Mouse (Mus musculus): Measurements from ENCODE around the gene Itm2b. TPM values are rescaled to one million over a fixed set of nuclear protein-coding genes. Genes with fewer than 3 reads are reported as not detected.

Gene Itm2b
- polyA plus RNA-seq, 1 experiment from 2014 or later = 226 TPM

DNA sequence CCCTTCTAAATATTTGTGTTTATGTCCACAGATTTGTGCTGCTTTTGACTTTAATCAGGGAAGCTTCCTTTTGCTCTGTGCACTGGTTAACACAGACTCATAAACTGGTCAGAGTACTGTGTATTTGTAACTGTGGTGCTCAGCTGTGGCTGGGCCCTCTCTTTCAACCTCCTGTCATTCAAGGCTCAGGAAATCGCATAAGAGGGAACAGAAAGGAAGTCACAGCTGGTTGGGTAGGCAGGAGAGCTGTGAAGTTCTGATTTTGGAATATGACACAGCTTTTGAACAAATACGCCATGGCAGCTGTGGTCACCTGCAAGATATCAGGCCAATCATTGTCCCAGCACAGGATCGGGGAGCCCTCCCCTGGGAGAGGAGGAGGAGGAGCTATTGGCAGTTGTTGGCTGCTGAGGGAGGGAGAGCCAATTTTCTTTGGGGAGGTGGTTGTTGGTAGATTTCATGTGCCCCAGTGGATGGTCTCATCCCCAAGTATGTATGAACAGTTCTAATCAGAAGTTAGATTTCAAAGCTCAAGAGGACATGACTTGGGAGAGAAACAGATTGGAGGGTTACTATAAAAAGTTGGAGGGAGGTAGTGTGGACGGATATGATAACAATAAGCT, 23.2 kb upstream of the Itm2b start:
- WGBS = 85% methylated on average over 4 of the region's 4 CpGs
- Histone ChIP-seq H3K4me1 (no peaks in the 10 kb centered on the region), H3K9me3 (replicated peaks) (no peaks in the 10 kb centered on the region), H3K27me3 (ENCODE audit: low read depth, poor library complexity, severe bottlenecking) (no peaks in the 10 kb centered on the region), H3K36me3 (no peaks in the 10 kb centered on the region), H3K27ac (replicated peaks) (no peak overlapping the region), H3K4me3 (no peak overlapping the region)
- DNase-seq (ENCODE audit: low spot score) = no peak

DNA sequence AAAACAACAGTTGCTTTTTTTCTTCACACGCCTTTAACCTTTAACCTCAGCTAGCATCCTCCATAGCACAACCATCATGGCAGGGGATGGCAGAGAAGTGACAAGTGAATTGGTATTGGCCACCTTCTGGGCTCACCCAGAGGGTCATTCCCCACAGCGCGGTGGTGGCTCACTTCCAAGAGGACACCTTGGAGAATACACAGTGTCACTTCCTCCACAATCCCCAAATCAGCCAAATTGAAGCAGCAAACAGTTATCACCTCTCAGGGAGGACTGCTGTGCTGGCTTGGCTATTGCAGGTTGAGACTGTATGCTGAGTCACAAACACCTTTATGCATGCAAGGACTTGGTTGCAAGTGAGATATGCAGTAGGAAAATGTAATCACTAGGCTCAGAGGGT, 18.9 kb upstream of the Itm2b start:
- Histone ChIP-seq H3K27me3 (ENCODE audit: low read depth, poor library complexity, severe bottlenecking) (no peaks in the 10 kb centered on the region), H3K36me3 (no peaks in the 10 kb centered on the region), H3K4me1 (peaks cover 11% of the 10 kb centered on the region), H3K4me3 (no peak overlapping the region), H3K9me3 (replicated peaks) (no peaks in the 10 kb centered on the region), H3K27ac (replicated peaks) (no peak overlapping the region)
- WGBS = 70% methylated on average over 3 of the region's 3 CpGs
- DNase-seq (ENCODE audit: low spot score) = no peak

GRCm38 (mm10) chr14:73403351-73403750, 18.3 kb upstream of the Itm2b start:
- Histone ChIP-seq H3K27ac (replicated peaks) (no peak overlapping the region), H3K27me3 (ENCODE audit: low read depth, poor library complexity, severe bottlenecking) (no peaks in the 10 kb centered on the region), H3K4me3 (no peak overlapping the region), H3K36me3 (no peaks in the 10 kb centered on the region), H3K9me3 (replicated peaks) (no peaks in the 10 kb centered on the region), H3K4me1 (peaks cover 11% of the 10 kb centered on the region)
- WGBS = 85% methylated on average over 5 of the region's 5 CpGs
- no peak for DNase-seq (ENCODE audit: low spot score)

DNA sequence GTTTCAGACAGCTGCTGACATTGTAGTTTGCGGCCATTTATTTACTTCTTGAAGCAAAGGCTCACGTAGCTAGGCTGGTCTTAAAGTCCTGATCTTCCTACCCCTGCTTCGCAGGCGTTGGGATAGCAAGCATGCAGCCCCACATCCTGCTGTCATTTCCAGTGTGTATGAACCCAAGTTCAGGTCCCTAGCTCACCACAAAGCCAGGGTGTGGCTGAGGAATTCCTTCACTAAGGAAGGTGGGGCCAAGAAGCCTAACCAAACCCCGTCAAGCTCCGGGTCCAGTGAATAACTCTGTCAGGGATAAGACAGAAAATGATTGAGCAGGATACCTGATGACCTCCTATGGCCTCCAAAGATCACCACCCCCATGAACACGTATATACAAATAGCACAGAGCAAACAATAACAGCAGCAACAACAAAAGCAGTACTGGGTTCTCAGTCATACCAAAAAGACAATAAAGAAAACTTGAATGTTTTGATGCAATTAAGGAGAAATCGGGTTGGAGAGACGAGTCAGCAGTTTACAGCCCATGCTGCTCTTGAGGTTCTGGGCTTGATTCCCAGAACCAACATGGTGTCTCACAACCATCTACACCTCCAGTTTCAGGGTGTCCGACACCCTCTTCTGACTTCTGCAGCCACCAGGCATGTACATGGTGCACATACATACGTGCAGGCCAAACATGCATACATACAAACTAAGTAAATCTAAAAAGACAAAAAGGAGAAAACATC, 17.4 kb upstream of the Itm2b start:
- WGBS = 88% methylated on average over 11 of the region's 11 CpGs
- Histone ChIP-seq H3K4me1 (peaks cover 15% of the 10 kb centered on the region), H3K9me3 (replicated peaks) (no peaks in the 10 kb centered on the region), H3K27me3 (ENCODE audit: low read depth, poor library complexity, severe bottlenecking) (no peaks in the 10 kb centered on the region), H3K36me3 (no peaks in the 10 kb centered on the region), H3K4me3 (no peak overlapping the region), H3K27ac (replicated peaks) (no peak overlapping the region)
- no peak for DNase-seq (ENCODE audit: low spot score)

DNA sequence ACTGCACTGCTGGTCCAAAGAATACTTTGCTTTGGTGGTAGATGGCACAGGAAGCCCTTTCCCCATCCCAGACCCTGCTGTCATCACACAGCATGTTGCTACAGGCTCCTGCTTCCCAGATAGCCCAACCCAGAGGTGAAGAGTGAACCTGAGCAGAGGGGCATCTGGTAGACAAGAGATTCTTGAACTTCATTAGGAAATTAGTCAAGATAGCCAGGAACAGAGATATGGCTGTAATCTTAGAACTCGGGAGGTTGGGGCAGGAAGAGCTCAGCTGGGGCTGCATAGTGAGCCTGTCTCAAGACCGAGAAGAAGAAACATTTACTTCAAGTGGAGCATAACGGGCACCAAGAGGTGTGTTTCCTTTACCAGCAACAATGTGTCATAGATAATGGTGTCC, 16.3 kb upstream of the Itm2b start:
- H3K27ac ChIP-seq (replicated peaks) = no peak overlapping the region
- WGBS = 79% methylated on average over 3 of the region's 3 CpGs
- no peak for DNase-seq (ENCODE audit: low spot score)
- H3K36me3 ChIP-seq = no peaks in the 10 kb centered on the region
- no peaks in the 10 kb centered on the region for H3K27me3 ChIP-seq (ENCODE audit: low read depth, poor library complexity, severe bottlenecking)
- H3K9me3 ChIP-seq (replicated peaks) = no peaks in the 10 kb centered on the region
- H3K4me1 ChIP-seq = peaks cover 15% of the 10 kb centered on the region
- no peak overlapping the region for H3K4me3 ChIP-seq

- H3K27ac ChIP-seq (replicated peaks) = peak overlapping the region; percentile 76
These were observed 15.0 kb upstream of the Itm2b start for GRCm38 (mm10) chr14:73399866-73400618.

DNA sequence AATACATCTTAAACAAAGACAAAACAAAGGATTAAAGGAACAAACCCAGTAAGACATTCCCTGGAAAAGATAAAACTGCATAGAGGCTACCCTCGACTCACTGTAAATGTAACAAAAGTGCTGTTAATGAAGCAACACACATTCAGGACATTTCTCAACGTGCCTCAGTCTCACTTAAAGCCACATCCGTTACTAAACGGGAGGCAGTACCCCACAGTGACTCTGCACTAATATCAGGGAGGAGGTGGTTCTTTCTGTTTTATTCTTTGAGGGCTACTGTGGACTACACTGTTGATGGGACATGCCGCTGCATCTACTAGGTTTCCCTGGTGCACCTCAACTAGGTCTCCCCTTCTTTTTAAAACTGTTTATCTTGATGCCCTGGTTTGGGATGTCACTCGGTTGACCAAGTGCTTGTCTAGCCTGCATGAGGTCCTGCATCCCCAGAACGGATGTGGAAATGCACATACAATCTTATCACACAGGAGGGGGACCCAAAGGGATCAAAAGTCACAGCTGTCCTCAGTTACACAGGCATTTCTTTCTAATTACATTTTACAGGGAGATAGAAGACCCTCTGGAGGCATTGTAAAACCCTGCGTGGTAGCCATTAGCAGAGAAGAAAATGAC, 13.4 kb upstream of the Itm2b start:
- Histone ChIP-seq H3K4me1 (peaks cover 15% of the 10 kb centered on the region), H3K27me3 (ENCODE audit: low read depth, poor library complexity, severe bottlenecking) (no peaks in the 10 kb centered on the region), H3K27ac (replicated peaks) (no peak overlapping the region), H3K9me3 (replicated peaks) (no peaks in the 10 kb centered on the region), H3K4me3 (no peak overlapping the region), H3K36me3 (no peaks in the 10 kb centered on the region)
- DNase-seq (ENCODE audit: low spot score) = no peak
- WGBS = 67% methylated on average over 8 of the region's 8 CpGs

More at GRCm38 (mm10) chr14:73399866-73400618, 15.0 kb upstream of the Itm2b start:
- Histone ChIP-seq H3K4me1 (peaks cover 15% of the 10 kb centered on the region), H3K36me3 (no peaks in the 10 kb centered on the region), H3K4me3 (no peak overlapping the region), H3K27me3 (ENCODE audit: low read depth, poor library complexity, severe bottlenecking) (no peaks in the 10 kb centered on the region), H3K9me3 (replicated peaks) (no peaks in the 10 kb centered on the region)
- WGBS = 22% methylated on average over 15 of the region's 15 CpGs
- peak; percentile 20 for DNase-seq (ENCODE audit: low spot score)

DNA sequence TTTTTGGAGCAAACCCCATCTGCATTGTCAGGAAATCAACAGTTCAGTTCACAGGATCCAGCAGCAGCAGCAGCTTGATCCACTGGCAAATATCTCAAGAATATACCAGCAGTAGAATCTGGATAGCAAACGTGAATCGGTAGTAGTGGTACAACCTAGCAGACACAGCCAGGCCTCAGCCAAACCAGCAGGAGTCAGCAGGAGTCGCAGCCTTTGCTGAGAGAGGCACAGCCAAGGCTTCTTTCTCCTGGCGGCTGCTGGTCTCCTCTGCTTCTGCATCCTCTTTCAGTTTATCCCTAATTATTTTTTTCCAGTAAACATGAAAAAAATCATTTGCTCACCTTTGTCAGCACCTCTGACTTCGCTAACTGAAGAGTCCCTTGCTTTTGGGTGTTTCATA, 10.7 kb upstream of the Itm2b start:
- H3K9me3 ChIP-seq (replicated peaks) = no peaks in the 10 kb centered on the region
- 50% methylated on average over 5 of the region's 5 CpGs for WGBS
- 0 out of 2 replicates have a peak, but pooled peaks cover 1% of the 10 kb centered on the region for H3K27me3 ChIP-seq (ENCODE audit: low read depth, poor library complexity, severe bottlenecking)
- peaks cover 15% of the 10 kb centered on the region for H3K4me1 ChIP-seq
- no peaks in the 10 kb centered on the region for H3K36me3 ChIP-seq
- no peak for DNase-seq (ENCODE audit: low spot score)
- no peak overlapping the region for H3K27ac ChIP-seq (replicated peaks)
- H3K4me3 ChIP-seq = no peak overlapping the region

DNA sequence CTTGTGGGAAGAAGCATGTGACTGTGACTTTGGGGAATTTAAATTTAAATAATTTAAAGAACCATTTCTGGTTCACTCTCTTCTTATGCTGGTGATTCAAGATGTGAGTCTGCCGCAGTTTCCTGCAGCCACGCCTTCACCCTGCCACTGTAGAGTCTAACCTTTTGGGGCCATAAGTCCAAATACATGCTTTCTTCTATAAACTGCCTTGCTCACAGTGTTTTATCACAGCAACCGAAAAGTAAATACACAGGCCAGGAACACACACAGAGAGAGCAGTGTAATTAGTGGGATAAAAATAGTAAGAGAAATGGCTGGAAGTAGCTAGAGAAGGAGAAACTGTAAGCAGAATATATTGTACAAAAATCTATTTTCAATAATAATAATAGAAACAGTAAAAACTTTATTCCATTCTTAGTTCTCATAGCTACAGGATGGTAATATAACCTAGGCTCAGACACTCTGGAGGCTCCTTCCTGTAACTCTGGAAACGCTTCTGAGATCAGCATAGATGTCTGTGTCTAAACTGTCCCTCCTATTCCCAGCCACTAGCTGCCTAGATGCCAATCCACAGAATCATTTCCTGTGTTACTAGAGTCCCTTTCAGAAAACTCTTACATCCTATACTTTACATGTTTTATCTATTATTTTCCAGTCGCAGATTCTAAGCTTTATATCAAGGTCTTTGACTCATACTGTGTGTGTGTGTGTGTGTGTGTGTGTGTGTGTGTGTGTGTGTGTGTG, 9.3 kb upstream of the Itm2b start:
- Histone ChIP-seq H3K27ac (replicated peaks) (no peak overlapping the region), H3K4me1 (0 out of 2 replicates have a peak, but pooled peaks cover 4% of the 10 kb centered on the region), H3K27me3 (ENCODE audit: low read depth, poor library complexity, severe bottlenecking) (0 out of 2 replicates have a peak, but pooled peaks cover 5% of the 10 kb centered on the region), H3K4me3 (no peak overlapping the region), H3K36me3 (no peaks in the 10 kb centered on the region), H3K9me3 (replicated peaks) (no peaks in the 10 kb centered on the region)
- WGBS = 85% methylated on average over 5 of the region's 5 CpGs
- DNase-seq (ENCODE audit: low spot score) = no peak

DNA sequence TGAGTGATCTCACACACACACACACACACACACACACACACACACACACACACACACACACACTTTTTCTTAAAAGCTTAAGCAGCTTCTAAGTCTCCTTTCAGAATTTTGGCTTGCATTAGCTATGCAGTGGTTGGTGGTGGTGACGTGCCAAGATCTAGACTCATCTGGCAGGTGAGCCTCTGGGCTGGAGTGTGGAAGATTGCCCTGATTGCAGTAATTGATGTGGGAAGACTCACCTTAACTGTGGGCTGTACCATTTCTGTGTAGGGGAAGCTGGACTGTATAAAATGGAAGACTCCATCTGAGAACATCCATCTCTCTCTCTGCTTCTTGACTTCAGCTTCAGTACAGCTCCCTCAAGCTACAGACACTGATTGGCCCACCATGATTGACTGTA, 6.4 kb upstream of the Itm2b start:
- no peak overlapping the region for H3K27ac ChIP-seq (replicated peaks)
- no peaks in the 10 kb centered on the region for H3K9me3 ChIP-seq (replicated peaks)
- DNase-seq (ENCODE audit: low spot score) = no peak
- H3K4me3 ChIP-seq = no peak overlapping the region
- 0 out of 2 replicates have a peak, but pooled peaks cover 5% of the 10 kb centered on the region for H3K27me3 ChIP-seq (ENCODE audit: low read depth, poor library complexity, severe bottlenecking)
- WGBS = 92% methylated on average over 1 of the region's 1 CpGs
- H3K4me1 ChIP-seq = peaks cover 9% of the 10 kb centered on the region
- H3K36me3 ChIP-seq = no peaks in the 10 kb centered on the region

DNA sequence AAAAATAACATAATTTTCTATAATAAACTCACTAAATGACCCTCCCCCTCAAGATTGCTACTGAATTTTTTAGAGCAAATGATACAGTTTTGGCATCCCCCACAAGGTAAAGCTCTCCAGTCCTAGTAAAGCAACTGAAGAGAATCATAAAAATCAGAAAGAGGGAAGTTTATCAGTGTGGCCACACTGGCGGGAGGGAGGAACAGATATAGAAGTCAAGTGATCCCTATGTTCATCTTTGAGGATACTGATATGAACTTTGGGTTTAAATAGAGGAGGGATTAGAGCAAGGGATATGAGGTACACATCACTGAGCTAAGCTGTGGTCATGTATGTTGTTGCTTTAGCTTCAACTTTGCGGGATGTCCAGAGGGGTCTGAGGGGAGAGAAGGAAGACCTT, 5.1 kb upstream of the Itm2b start:
- H3K4me3 ChIP-seq = no peak overlapping the region
- H3K27me3 ChIP-seq (ENCODE audit: low read depth, poor library complexity, severe bottlenecking) = 0 out of 2 replicates have a peak, but pooled peaks cover 5% of the 10 kb centered on the region
- WGBS = 93% methylated on average over 2 of the region's 2 CpGs

DNA sequence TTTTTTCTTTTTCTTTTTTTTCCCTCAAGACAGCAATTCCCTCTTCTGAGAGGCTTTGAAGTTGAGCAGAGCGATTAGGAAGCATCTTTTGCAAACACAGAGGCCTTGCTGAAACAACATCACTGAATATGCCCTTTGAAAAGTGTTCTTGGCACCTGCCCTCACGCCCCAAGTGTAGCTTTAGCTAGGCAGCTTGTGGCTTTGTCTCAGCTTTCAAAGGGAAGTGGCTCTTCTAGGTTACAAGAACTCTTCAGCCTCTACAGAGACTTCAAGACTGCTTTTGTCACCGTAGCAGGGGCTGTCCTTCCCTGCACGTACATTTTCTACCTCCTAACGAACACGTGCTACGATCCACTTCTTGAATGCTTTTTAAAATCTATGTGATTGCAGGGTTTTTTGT, 4.0 kb upstream of the Itm2b start:
- peak overlapping the region; percentile 57; the same call in 1 of the 2 replicates for H3K27ac ChIP-seq (replicated peaks)
- no peak for DNase-seq (ENCODE audit: low spot score)

More for the DNA sequence above, 5.1 kb upstream of the Itm2b start:
- Histone ChIP-seq H3K27ac (replicated peaks) (no peak overlapping the region), H3K36me3 (no peaks in the 10 kb centered on the region), H3K4me1 (peaks cover 15% of the 10 kb centered on the region), H3K9me3 (replicated peaks) (no peaks in the 10 kb centered on the region)
- no peak for DNase-seq (ENCODE audit: low spot score)

More for the DNA sequence above, 4.0 kb upstream of the Itm2b start:
- Histone ChIP-seq H3K4me3 (no peak overlapping the region), H3K9me3 (replicated peaks) (no peaks in the 10 kb centered on the region), H3K27me3 (ENCODE audit: low read depth, poor library complexity, severe bottlenecking) (0 out of 2 replicates have a peak, but pooled peaks cover 5% of the 10 kb centered on the region), H3K36me3 (no peaks in the 10 kb centered on the region), H3K4me1 (peaks cover 24% of the 10 kb centered on the region)
- WGBS = 54% methylated on average over 7 of the region's 7 CpGs
